Mouse (Mus musculus) midbrain, embryonic 14.5 days (tissue): Measurements from ENCODE around the gene Stfa2l1. TPM values are rescaled to one million over a fixed set of nuclear protein-coding genes. Genes with fewer than 3 reads are reported as not detected.
"Not testable (repeated sequence)": the region's sequence is repeated elsewhere in the genome, so short reads cannot be mapped to it uniquely, and the experiment has no call there.

ENCODE experiments used
- ATAC-seq: fragments of 200-750 bp; cut with Nextera tagmentation; 2 replicates; pipeline ENCODE4 v1.8.0; 2017; ENCODE audit warnings: moderate number of reproducible peaks, moderate library complexity; ENCODE audit not compliant: low FRiP score, low TSS enrichment
- DNase-seq: peaks from one replicate; pipeline ENCODE4 v3.0.0-alpha.2; 2015
- H3K27ac ChIP-seq: fragments of 300-500 bp; sonication (generic); replicated peaks from 2 replicates; pipeline ENCODE4 v1.5.1; 2014; ENCODE audit warnings: mild to moderate bottlenecking, low read depth, low read length, moderate library complexity
- H3K27me3 ChIP-seq: fragments of 300-500 bp; sonication (generic); 2 replicates; pipeline ENCODE4 v1.6.1; 2014; ENCODE audit warnings: low read length, control low read depth, mixed read lengths; ENCODE audit not compliant: control insufficient read depth, insufficient read depth
- H3K36me3 ChIP-seq: fragments of 300-500 bp; sonication (generic); 2 replicates; pipeline ENCODE4 v1.6.1; 2014; ENCODE audit warnings: low read length, control low read depth; ENCODE audit not compliant: control insufficient read depth, insufficient read depth
- H3K4me1 ChIP-seq: fragments of 300-500 bp; sonication (generic); 2 replicates; pipeline ENCODE4 v1.6.1; 2014; ENCODE audit warnings: mild to moderate bottlenecking, antibody characterized with exemption, low read length, control low read depth; ENCODE audit not compliant: control insufficient read depth, insufficient read depth
- H3K4me2 ChIP-seq: fragments of 300-500 bp; sonication (generic); 2 replicates; pipeline ENCODE4 v1.6.1; 2014; ENCODE audit warnings: mild to moderate bottlenecking, low read length, moderate library complexity
- H3K4me3 ChIP-seq: fragments of 300-500 bp; sonication (generic); replicated peaks from 2 replicates; pipeline ENCODE4 v1.5.1; 2014; ENCODE audit warnings: low read depth, low read length
- H3K9ac ChIP-seq: fragments of 300-500 bp; sonication (generic); replicated peaks from 2 replicates; pipeline ENCODE4 v1.6.1; 2014; ENCODE audit warnings: mild to moderate bottlenecking, low read length, moderate library complexity
- H3K9me3 ChIP-seq: fragments of 300-500 bp; sonication (generic); 2 replicates; pipeline ENCODE4 v1.6.1; 2016; ENCODE audit warnings: low read length, control low read depth, mixed read lengths; ENCODE audit not compliant: control insufficient read depth
- WGBS: fragments of 180-500 bp; shearing (Covaris S2); extraction: QIAGEN DNeasy Blood & Tissue Kit; methylation state at CpG from one replicate; pipeline ENCODE4 v1.1.7; 2014; 5-methylcytosine and 5-hydroxymethylcytosine counted together
- polyA plus RNA-seq: library from polyadenylated mRNA; unstranded; fragments of >200 nt; fragmentation: Nextera tagmentation; extraction: Ambion mirVana; gene quantifications from 2 replicates; pipeline ENCODE4 v1.2.1, GENCODE M21; 2014

Gene Stfa2l1
- polyA plus RNA-seq, 1 experiment from 2014 or later: not detected

GRCm38 (mm10) chr16:36183912-36184311 is 27.3 kb downstream of the Stfa2l1 start, which contains the start of gene Gm5483:
TSS of gene Gm5483 (plus strand) at chr16:36184212.
- not testable (repeated sequence) for H3K9me3 ChIP-seq, H3K27ac ChIP-seq, H3K9ac ChIP-seq, DNase-seq, H3K4me3 ChIP-seq, H3K4me2 ChIP-seq, ATAC-seq, H3K36me3 ChIP-seq, H3K4me1 ChIP-seq, H3K27me3 ChIP-seq
- 92% methylated on average over 4 of the region's 4 CpGs for WGBS

- peak overlapping the region; percentile 35 for H3K4me2 ChIP-seq
- peak; percentile 1 for DNase-seq
- no peak for ATAC-seq
- 43% methylated on average over 19 of the region's 19 CpGs for WGBS
- H3K27me3 ChIP-seq: no peaks in the 10 kb centered on the region
- H3K9ac ChIP-seq: no peak overlapping the region
- H3K27ac ChIP-seq: no peak overlapping the region
- H3K9me3 ChIP-seq: no peaks in the 10 kb centered on the region
- H3K36me3 ChIP-seq: no peaks in the 10 kb centered on the region
- H3K4me1 ChIP-seq: no peaks in the 10 kb centered on the region
- no peak overlapping the region for H3K4me3 ChIP-seq
Measured at GRCm38 (mm10) chr16:36199226-36199625, 42.6 kb downstream of the Stfa2l1 start.

- H3K4me2 ChIP-seq: no peak overlapping the region
- ATAC-seq (no peak), DNase-seq (no peak)
- no peaks in the 10 kb centered on the region for H3K9me3 ChIP-seq
- no peak overlapping the region for H3K27ac ChIP-seq
- H3K27me3 ChIP-seq: no peaks in the 10 kb centered on the region
- H3K9ac ChIP-seq: no peak overlapping the region
- H3K4me1 ChIP-seq: no peaks in the 10 kb centered on the region
- H3K36me3 ChIP-seq: no peaks in the 10 kb centered on the region
- no peak overlapping the region for H3K4me3 ChIP-seq
- 86% methylated on average over 5 of the region's 5 CpGs for WGBS
Measured at GRCm38 (mm10) chr16:36203846-36204245, 47.2 kb downstream of the Stfa2l1 start.

- not testable (repeated sequence) for DNase-seq, ATAC-seq, H3K36me3 ChIP-seq, H3K27me3 ChIP-seq, H3K9me3 ChIP-seq, H3K4me1 ChIP-seq, H3K4me2 ChIP-seq, H3K27ac ChIP-seq, H3K4me3 ChIP-seq, H3K9ac ChIP-seq
- WGBS: 56% methylated on average over 2 of the region's 2 CpGs
Measured at GRCm38 (mm10) chr16:36205684-36206083, 49.1 kb downstream of the Stfa2l1 start.

- H3K27ac ChIP-seq: no peak within 1 kb of the TSS
- DNase-seq: no peak
- no peaks in the 10 kb centered on the region for H3K27me3 ChIP-seq
- H3K4me2 ChIP-seq: no peak within 1 kb of the TSS
- no peak within 1 kb of the TSS for H3K4me3 ChIP-seq
- no peak within 1 kb of the TSS for H3K9ac ChIP-seq
- no peak for ATAC-seq
- H3K4me1 ChIP-seq: no peaks in the 10 kb centered on the region
- 88% methylated on average over 2 of the region's 2 CpGs for WGBS
- no peaks in the 10 kb centered on the region for H3K36me3 ChIP-seq
- no peaks in the 10 kb centered on the region for H3K9me3 ChIP-seq
Measured at GRCm38 (mm10) chr16:36209967-36210453, 53.4 kb downstream of the Stfa2l1 start, which contains the start of gene Gm5416. TSS of gene Gm5416 (plus strand) at chr16:36210403.

Other genes starting within 250 kb of the Stfa2l1 start
- 0.30 and 3.3 TPM in 2 replicates for gene Parp9, start 218.3 kb upstream of the Stfa2l1 start, polyA plus RNA-seq
- gene Dtx3l, start 217.7 kb upstream of the Stfa2l1 start, polyA plus RNA-seq: 0.55 and 2.8 TPM in 2 replicates
- gene Kpna1, start 178.1 kb upstream of the Stfa2l1 start, polyA plus RNA-seq: 73.4 and 104 TPM in 2 replicates
- gene Wdr5b, start 115.6 kb upstream of the Stfa2l1 start, polyA plus RNA-seq: 14.4 and 16.9 TPM in 2 replicates
- 126 and 132 TPM in 2 replicates for gene Fam162a, start 85.2 kb upstream of the Stfa2l1 start, polyA plus RNA-seq
- gene Ccdc58, start 85.1 kb upstream of the Stfa2l1 start, polyA plus RNA-seq: 27.7 and 29.7 TPM in 2 replicates
- gene Csta1, start 25.6 kb upstream of the Stfa2l1 start, polyA plus RNA-seq: not detected in 2 replicates
- gene Gm5483, start 27.4 kb downstream of the Stfa2l1 start, polyA plus RNA-seq: not detected in 2 replicates
- gene Gm5416, start 53.6 kb downstream of the Stfa2l1 start, polyA plus RNA-seq: not detected in 2 replicates
- gene 2010005H15Rik, start 64.7 kb downstream of the Stfa2l1 start, polyA plus RNA-seq: not detected in 2 replicates
- gene Stfa1, start 120.1 kb downstream of the Stfa2l1 start, polyA plus RNA-seq: not detected in 2 replicates
- not detected in 2 replicates for gene BC117090, start 177.5 kb downstream of the Stfa2l1 start, polyA plus RNA-seq
- 0.37 TPM in 1 of 2 replicates, not detected in the other for gene BC100530, start 210.9 kb downstream of the Stfa2l1 start, polyA plus RNA-seq